Mouse (Mus musculus): ENCODE measurements around the gene Acvr1.
A peak's percentile ranks its signal among the peaks of the same experiment; 100 is the strongest.

The Acvr1 gene

GRCm38 (mm10) chr2:58567066-58567810 lies at the start of gene Acvr1, which contains the start of gene Upp2:
TSS of gene Acvr1 (minus strand) at chr2:58567157.
TSS of gene Upp2 (plus strand) at chr2:58567298.
- peak; percentile 89 for DNase-seq (ENCODE audit: low read depth, low spot score)

- no peak for DNase-seq (ENCODE audit: low read depth, low spot score)
Observed at GRCm38 (mm10) chr2:58615766-58616165, 48.8 kb upstream of the Acvr1 start.

- no peak for DNase-seq (ENCODE audit: low read depth, low spot score)
Observed at GRCm38 (mm10) chr2:58614851-58615250, 47.9 kb upstream of the Acvr1 start.

GRCm38 (mm10) chr2:58613720-58614119 lies 46.8 kb upstream of the Acvr1 start:
- DNase-seq (ENCODE audit: low read depth, low spot score): no peak

GRCm38 (mm10) chr2:58604791-58605190 lies 37.8 kb upstream of the Acvr1 start:
- DNase-seq (ENCODE audit: low read depth, low spot score): no peak

GRCm38 (mm10) chr2:58603379-58603778 lies 36.4 kb upstream of the Acvr1 start:
- no peak for DNase-seq (ENCODE audit: low read depth, low spot score)

GRCm38 (mm10) chr2:58601382-58601781 lies 34.4 kb upstream of the Acvr1 start:
- DNase-seq (ENCODE audit: low read depth, low spot score): no peak

GRCm38 (mm10) chr2:58599639-58600038 lies 32.7 kb upstream of the Acvr1 start:
- no peak for DNase-seq (ENCODE audit: low read depth, low spot score)

GRCm38 (mm10) chr2:58597556-58597955 lies 30.6 kb upstream of the Acvr1 start:
- DNase-seq (ENCODE audit: low read depth, low spot score): no peak

GRCm38 (mm10) chr2:58596774-58597342 lies 29.9 kb upstream of the Acvr1 start:
- peak; percentile 20 for DNase-seq (ENCODE audit: low read depth, low spot score)

GRCm38 (mm10) chr2:58595350-58595749 lies 28.4 kb upstream of the Acvr1 start:
- no peak for DNase-seq (ENCODE audit: low read depth, low spot score)

- DNase-seq (ENCODE audit: low read depth, low spot score): no peak
Observed at GRCm38 (mm10) chr2:58590055-58590454, 23.1 kb upstream of the Acvr1 start.

GRCm38 (mm10) chr2:58589637-58590036 lies 22.7 kb upstream of the Acvr1 start:
- no peak for DNase-seq (ENCODE audit: low read depth, low spot score)

- DNase-seq (ENCODE audit: low read depth, low spot score): no peak
Observed at GRCm38 (mm10) chr2:58586311-58586710, 19.4 kb upstream of the Acvr1 start.

GRCm38 (mm10) chr2:58574167-58574566 lies 7.2 kb upstream of the Acvr1 start:
- no peak for DNase-seq (ENCODE audit: low read depth, low spot score)

- DNase-seq (ENCODE audit: low read depth, low spot score): no peak
Observed at GRCm38 (mm10) chr2:58568841-58569645, 2.1 kb upstream of the Acvr1 start.

GRCm38 (mm10) chr2:58567866-58568719 lies 1.1 kb upstream of the Acvr1 start:
- DNase-seq (ENCODE audit: low read depth, low spot score): no peak

GRCm38 (mm10) chr2:58566410-58567065 lies 419 bp downstream of the Acvr1 start:
- peak; percentile 44 for DNase-seq (ENCODE audit: low read depth, low spot score)

- DNase-seq (ENCODE audit: low read depth, low spot score): peak; percentile 51
Observed at GRCm38 (mm10) chr2:58566049-58566409, 928 bp downstream of the Acvr1 start.

GRCm38 (mm10) chr2:58565267-58565666 lies 1.7 kb downstream of the Acvr1 start:
- peak; percentile 64 for DNase-seq (ENCODE audit: low read depth, low spot score)

- DNase-seq (ENCODE audit: low read depth, low spot score): no peak
Observed at GRCm38 (mm10) chr2:58562137-58562536, 4.8 kb downstream of the Acvr1 start.
